Mouse (Mus musculus): ENCODE results near the gene Basp1. TPM values are rescaled to one million over a fixed set of nuclear protein-coding genes. Genes with fewer than 3 reads are reported as not detected.
A peak's percentile ranks its signal among the peaks of the same experiment; 100 is the strongest.

The Basp1 gene
- polyA plus RNA-seq, 1 experiment from 2014 or later: 51.6 TPM

- Histone ChIP-seq H3K9ac (no peak overlapping the region), H3K36me3 (no peaks in the 10 kb centered on the region), H3K4me2 (replicated peaks) (no peak overlapping the region), H3K4me3 (no peak overlapping the region), H3K9me3 (no peaks in the 10 kb centered on the region), H3K27me3 (peaks cover 18% of the 10 kb centered on the region; the same call in 1 of the 2 replicates), H3K4me1 (peaks cover 14% of the 10 kb centered on the region), H3K27ac (no peak overlapping the region)
- WGBS: 64% methylated on average over 8 of the region's 8 CpGs
- ATAC-seq (ENCODE audit: low FRiP score, low read depth): no peak
These were observed 29.7 kb upstream of the Basp1 start for GRCm38 (mm10) chr15:25443140-25443790.

- peaks cover 14% of the 10 kb centered on the region for H3K4me1 ChIP-seq
- H3K36me3 ChIP-seq: no peaks in the 10 kb centered on the region
- WGBS: 71% methylated on average over 9 of the region's 9 CpGs
- no peaks in the 10 kb centered on the region for H3K9me3 ChIP-seq
- ATAC-seq (ENCODE audit: low FRiP score, low read depth): no peak
- no peak overlapping the region for H3K4me2 ChIP-seq (replicated peaks)
- no peak overlapping the region for H3K27ac ChIP-seq
- H3K27me3 ChIP-seq: peaks cover 13% of the 10 kb centered on the region; the same call in 1 of the 2 replicates
- H3K9ac ChIP-seq: no peak overlapping the region
- no peak overlapping the region for H3K4me3 ChIP-seq
These were observed 28.3 kb upstream of the Basp1 start for GRCm38 (mm10) chr15:25441868-25442185.

- ATAC-seq (ENCODE audit: low FRiP score, low read depth): no peak
- WGBS: 11% methylated on average over 24 of the region's 24 CpGs
- no peak overlapping the region for H3K27ac ChIP-seq
- H3K9me3 ChIP-seq: no peaks in the 10 kb centered on the region
- H3K9ac ChIP-seq: no peak overlapping the region
- no peaks in the 10 kb centered on the region for H3K36me3 ChIP-seq
- H3K4me1 ChIP-seq: peaks cover 12% of the 10 kb centered on the region
- peak overlapping the region; percentile 20 for H3K4me3 ChIP-seq
- peaks cover 13% of the 10 kb centered on the region; the same call in 1 of the 2 replicates for H3K27me3 ChIP-seq
- H3K4me2 ChIP-seq (replicated peaks): peak overlapping the region; percentile 59
These were observed 27.7 kb upstream of the Basp1 start for GRCm38 (mm10) chr15:25440991-25441867.

GRCm38 (mm10) chr15:25440317-25440716, 26.8 kb upstream of the Basp1 start:
- Histone ChIP-seq H3K4me3 (no peak overlapping the region), H3K27ac (no peak overlapping the region), H3K4me2 (replicated peaks) (no peak overlapping the region), H3K27me3 (peaks cover 13% of the 10 kb centered on the region; the same call in 1 of the 2 replicates), H3K36me3 (no peaks in the 10 kb centered on the region), H3K4me1 (peaks cover 3% of the 10 kb centered on the region), H3K9me3 (no peaks in the 10 kb centered on the region), H3K9ac (no peak overlapping the region)
- ATAC-seq (ENCODE audit: low FRiP score, low read depth): no peak
- WGBS: 82% methylated on average over 8 of the region's 8 CpGs

GRCm38 (mm10) chr15:25432341-25432740, 18.8 kb upstream of the Basp1 start:
- Histone ChIP-seq H3K27ac (no peak overlapping the region), H3K4me1 (no peaks in the 10 kb centered on the region), H3K9ac (no peak overlapping the region), H3K36me3 (no peaks in the 10 kb centered on the region), H3K9me3 (no peaks in the 10 kb centered on the region), H3K4me3 (no peak overlapping the region), H3K4me2 (replicated peaks) (no peak overlapping the region), H3K27me3 (no peaks in the 10 kb centered on the region)
- WGBS: 47% methylated on average over 1 of the region's 1 CpGs
- no peak for ATAC-seq (ENCODE audit: low FRiP score, low read depth)

GRCm38 (mm10) chr15:25430167-25430566, 16.6 kb upstream of the Basp1 start:
- no peak overlapping the region for H3K27ac ChIP-seq
- H3K27me3 ChIP-seq: no peaks in the 10 kb centered on the region
- ATAC-seq (ENCODE audit: low FRiP score, low read depth): no peak
- H3K36me3 ChIP-seq: no peaks in the 10 kb centered on the region
- H3K4me3 ChIP-seq: no peak overlapping the region
- WGBS: 69% methylated on average over 3 of the region's 3 CpGs
- no peak overlapping the region for H3K9ac ChIP-seq
- H3K4me2 ChIP-seq (replicated peaks): no peak overlapping the region
- H3K4me1 ChIP-seq: no peaks in the 10 kb centered on the region
- no peaks in the 10 kb centered on the region for H3K9me3 ChIP-seq

GRCm38 (mm10) chr15:25429007-25429406, 15.4 kb upstream of the Basp1 start:
- no peak for ATAC-seq (ENCODE audit: low FRiP score, low read depth)
- Histone ChIP-seq H3K4me3 (no peak overlapping the region), H3K4me1 (no peaks in the 10 kb centered on the region), H3K9me3 (no peaks in the 10 kb centered on the region), H3K27ac (no peak overlapping the region), H3K27me3 (no peaks in the 10 kb centered on the region), H3K9ac (no peak overlapping the region), H3K4me2 (replicated peaks) (no peak overlapping the region), H3K36me3 (no peaks in the 10 kb centered on the region)
- WGBS: 75% methylated on average over 7 of the region's 7 CpGs

GRCm38 (mm10) chr15:25428551-25428950, 15.0 kb upstream of the Basp1 start:
- Histone ChIP-seq H3K9me3 (no peaks in the 10 kb centered on the region), H3K27ac (no peak overlapping the region), H3K9ac (no peak overlapping the region), H3K4me3 (no peak overlapping the region), H3K4me2 (replicated peaks) (no peak overlapping the region), H3K36me3 (no peaks in the 10 kb centered on the region), H3K4me1 (no peaks in the 10 kb centered on the region), H3K27me3 (no peaks in the 10 kb centered on the region)
- 33% methylated on average over 7 of the region's 7 CpGs for WGBS
- ATAC-seq (ENCODE audit: low FRiP score, low read depth): no peak

GRCm38 (mm10) chr15:25420266-25420665, 6.7 kb upstream of the Basp1 start:
- Histone ChIP-seq H3K4me2 (replicated peaks) (no peak overlapping the region), H3K27ac (no peak overlapping the region), H3K4me1 (no peaks in the 10 kb centered on the region), H3K36me3 (no peaks in the 10 kb centered on the region), H3K4me3 (no peak overlapping the region), H3K9me3 (no peaks in the 10 kb centered on the region), H3K9ac (no peak overlapping the region), H3K27me3 (no peaks in the 10 kb centered on the region)
- no peak for ATAC-seq (ENCODE audit: low FRiP score, low read depth)
- 90% methylated on average over 9 of the region's 9 CpGs for WGBS

GRCm38 (mm10) chr15:25416367-25416766, 2.8 kb upstream of the Basp1 start:
- H3K27me3 ChIP-seq: no peaks in the 10 kb centered on the region
- WGBS: 43% methylated on average over 6 of the region's 6 CpGs
- ATAC-seq (ENCODE audit: low FRiP score, low read depth): no peak

GRCm38 (mm10) chr15:25415958-25416357, 2.4 kb upstream of the Basp1 start:
- Histone ChIP-seq H3K4me3 (no peak overlapping the region), H3K27me3 (no peaks in the 10 kb centered on the region), H3K4me1 (peaks cover 7% of the 10 kb centered on the region; the same call in 1 of the 2 replicates), H3K36me3 (no peaks in the 10 kb centered on the region), H3K9ac (no peak overlapping the region), H3K4me2 (replicated peaks) (no peak overlapping the region), H3K9me3 (no peaks in the 10 kb centered on the region), H3K27ac (no peak overlapping the region)
- ATAC-seq (ENCODE audit: low FRiP score, low read depth): no peak
- 72% methylated on average over 4 of the region's 4 CpGs for WGBS

More at GRCm38 (mm10) chr15:25416367-25416766, 2.8 kb upstream of the Basp1 start:
- Histone ChIP-seq H3K36me3 (no peaks in the 10 kb centered on the region), H3K27ac (no peak overlapping the region), H3K9me3 (no peaks in the 10 kb centered on the region), H3K4me3 (no peak overlapping the region), H3K4me1 (peaks cover 3% of the 10 kb centered on the region; the same call in 1 of the 2 replicates), H3K4me2 (replicated peaks) (no peak overlapping the region), H3K9ac (no peak overlapping the region)

- H3K4me1 ChIP-seq: peaks cover 8% of the 10 kb centered on the region; the same call in 1 of the 2 replicates
- peak overlapping the region; percentile 93 for H3K4me3 ChIP-seq
- ATAC-seq (ENCODE audit: low FRiP score, low read depth): peak; percentile 49
- H3K9me3 ChIP-seq: no peaks in the 10 kb centered on the region
- H3K4me2 ChIP-seq (replicated peaks): peak overlapping the region; percentile 88
- WGBS: under 1% methylated on average over 14 of the region's 14 CpGs
- no peaks in the 10 kb centered on the region for H3K36me3 ChIP-seq
- no peaks in the 10 kb centered on the region for H3K27me3 ChIP-seq
- peak overlapping the region; percentile 96 for H3K9ac ChIP-seq
- peak overlapping the region; percentile 88; the same call in 1 of the 2 replicates for H3K27ac ChIP-seq
These were observed 1.2 kb upstream of the Basp1 start for GRCm38 (mm10) chr15:25414747-25415119.
